7 mouse cellular contexts compared by ENCODE assay signal in genomic region chr6:72710897-72711507, GRCm38 (mm10).
DNase-seq lines count a peak whose midpoint lies in the region; ATAC-seq and TF ChIP-seq lines count a peak whose summit lies in the region.

No protein-coding gene starts in this region.

- no peak for DNase-seq in lung, postnatal 25 days (ENCODE audit: low spot score)
- DNase-seq in hindbrain, embryonic 10.5 days (ENCODE audit: low spot score): no peak
- DNase-seq in lung, postnatal 10 days: peak; percentile 43
- no peak for DNase-seq in stomach, postnatal 0 days (ENCODE audit: low spot score)
- no peak for DNase-seq in adrenal gland, adult 2 months
- DNase-seq in urinary bladder, postnatal 25 days (ENCODE audit: low spot score): no peak

- H3K27ac ChIP-seq in lung, embryonic 16.5 days (ENCODE audit: low read length): peak overlapping the region; percentile 71
- peak overlapping the region; percentile 82 for H3K27ac ChIP-seq in hindbrain, embryonic 10.5 days
- peak overlapping the region; percentile 78 for H3K27ac ChIP-seq in stomach, postnatal 0 days (replicated peaks)

- peak; percentile 9; the same call in 1 of the 2 replicates for ATAC-seq in lung, embryonic 16.5 days (ENCODE audit: low read depth)
- 0 out of 2 replicates have a peak, but pooled peaks have one; percentile 9 for ATAC-seq in stomach, postnatal 0 days (ENCODE audit: low FRiP score, low TSS enrichment)

- no peak for TF ChIP-seq CTCF in stomach, postnatal 0 days (IDR thresholded peaks at IDR 0.05; ENCODE audit: low read depth)

- 68% methylated on average over 10 of the region's 10 CpGs for WGBS in lung, embryonic 16.5 days
- WGBS in hindbrain, embryonic 10.5 days: 49% methylated on average over 10 of the region's 10 CpGs
- WGBS in stomach, postnatal 0 days: 50% methylated on average over 10 of the region's 10 CpGs

- H3K9me3 ChIP-seq in lung, embryonic 16.5 days (ENCODE audit: control insufficient read depth, low read length): no peaks in the 10 kb centered on the region
- no peaks in the 10 kb centered on the region for H3K9me3 ChIP-seq in hindbrain, embryonic 10.5 days
- no peaks in the 10 kb centered on the region for H3K9me3 ChIP-seq in stomach, postnatal 0 days (ENCODE audit: control insufficient read depth, low read length)

- H3K9ac ChIP-seq in lung, embryonic 16.5 days (ENCODE audit: low read length): no peak overlapping the region
- H3K9ac ChIP-seq in stomach, postnatal 0 days (ENCODE audit: low read length): no peak overlapping the region

- peaks cover 34% of the 10 kb centered on the region for H3K4me1 ChIP-seq in lung, embryonic 16.5 days (replicated peaks; ENCODE audit: control insufficient read depth, insufficient read depth, low read length)
- peaks cover 64% of the 10 kb centered on the region for H3K4me1 ChIP-seq in hindbrain, embryonic 10.5 days (replicated peaks)
- 0 out of 2 replicates have a peak, but pooled peaks cover 3% of the 10 kb centered on the region for H3K4me1 ChIP-seq in stomach, postnatal 0 days (replicated peaks; ENCODE audit: control insufficient read depth, insufficient read depth)

- H3K36me3 ChIP-seq in lung, embryonic 16.5 days (ENCODE audit: control insufficient read depth, insufficient read depth, low read length): no peaks in the 10 kb centered on the region
- H3K36me3 ChIP-seq in hindbrain, embryonic 10.5 days: no peaks in the 10 kb centered on the region
- H3K36me3 ChIP-seq in stomach, postnatal 0 days (ENCODE audit: control insufficient read depth, insufficient read depth, low read length): no peaks in the 10 kb centered on the region

- H3K4me3 ChIP-seq in lung, embryonic 16.5 days (ENCODE audit: low read length): no peak overlapping the region
- peak overlapping the region; percentile 23; the same call in 1 of the 2 replicates for H3K4me3 ChIP-seq in hindbrain, embryonic 10.5 days
- no peak overlapping the region for H3K4me3 ChIP-seq in stomach, postnatal 0 days (ENCODE audit: low read depth, low read length)

- no peak for TF ChIP-seq EP300 in stomach, postnatal 0 days (optimal IDR thresholded peaks at IDR 0.05)

- H3K27me3 ChIP-seq in lung, embryonic 16.5 days (ENCODE audit: control insufficient read depth, insufficient read depth, low read depth, low read length): no peaks in the 10 kb centered on the region
- H3K27me3 ChIP-seq in hindbrain, embryonic 10.5 days (ENCODE audit: insufficient read depth, poor library complexity, severe bottlenecking): no peaks in the 10 kb centered on the region
- H3K27me3 ChIP-seq in stomach, postnatal 0 days (ENCODE audit: control insufficient read depth, insufficient read depth, low read length): no peaks in the 10 kb centered on the region

- no peak overlapping the region for H3K4me2 ChIP-seq in lung, embryonic 16.5 days (ENCODE audit: low read depth, low read length)
- 0 out of 2 replicates have a peak overlapping the region, but pooled peaks have one; percentile 8 for H3K4me2 ChIP-seq in stomach, postnatal 0 days (replicated peaks; ENCODE audit: low read depth)
